In genomic region chr13:49345476-49345875, GRCm38 (mm10) we compare ENCODE assay signal across 8 mouse cellular contexts. TPM values are rescaled to one million over a fixed set of nuclear protein-coding genes. Genes with fewer than 3 reads are reported as not detected.
DNase-seq lines count a peak whose midpoint lies in the region; ATAC-seq and TF ChIP-seq lines count a peak whose summit lies in the region.

No protein-coding gene starts in this region.

- H3K4me2 ChIP-seq in kidney, embryonic 15.5 days: no peak overlapping the region
- peak overlapping the region; percentile 84 for H3K4me2 ChIP-seq in heart, embryonic 13.5 days
- H3K4me2 ChIP-seq in liver, embryonic 16.5 days (ENCODE audit: low read depth, low read length): no peak overlapping the region

- H3K27ac ChIP-seq in kidney, adult 2 months (ENCODE audit: insufficient read depth, low read depth, low read length): no peak overlapping the region
- no peak overlapping the region for H3K27ac ChIP-seq in kidney, embryonic 15.5 days
- H3K27ac ChIP-seq in heart, embryonic 13.5 days (replicated peaks): peak overlapping the region; percentile 89
- no peak overlapping the region for H3K27ac ChIP-seq in liver, embryonic 16.5 days (ENCODE audit: low read length)

- TF ChIP-seq CTCF in kidney, adult 2 months (conservative IDR thresholded peaks at IDR 0.05; ENCODE audit: insufficient read depth, insufficient read length, low read depth, low read length): no peak

- no peak overlapping the region for H3K9ac ChIP-seq in kidney, embryonic 15.5 days
- peak overlapping the region; percentile 56 for H3K9ac ChIP-seq in heart, embryonic 13.5 days
- peak overlapping the region; percentile 26; the same call in 1 of the 2 replicates for H3K9ac ChIP-seq in liver, embryonic 16.5 days (ENCODE audit: low read depth, low read length)

- TF ChIP-seq POLR2A in kidney, adult 2 months (IDR thresholded peaks at IDR 0.05; ENCODE audit: low read depth, low read length): no peak

- no peaks in the 10 kb centered on the region for H3K9me3 ChIP-seq in kidney, embryonic 15.5 days (replicated peaks)
- no peaks in the 10 kb centered on the region for H3K9me3 ChIP-seq in heart, embryonic 13.5 days
- no peaks in the 10 kb centered on the region for H3K9me3 ChIP-seq in liver, embryonic 16.5 days (replicated peaks; ENCODE audit: control insufficient read depth, low read length)

- WGBS in kidney, adult 2 months: 22% methylated on average over 2 of the region's 2 CpGs
- 69% methylated on average over 2 of the region's 2 CpGs for WGBS in kidney, embryonic 15.5 days
- 44% methylated on average over 2 of the region's 2 CpGs for WGBS in heart, embryonic 13.5 days
- WGBS in liver, embryonic 16.5 days (ENCODE audit: insufficient replicate concordance): 55% methylated on average over 2 of the region's 2 CpGs

- DNase-seq in kidney, adult 2 months: peak; percentile 77
- DNase-seq in adrenal gland, postnatal 25 days: peak; percentile 65
- DNase-seq in layer of hippocampus, postnatal 10 days (ENCODE audit: low spot score in 2 of 2): no peak
- no peak for DNase-seq in retina, embryonic 14.5 days (ENCODE audit: low spot score)

- no peak overlapping the region for H3K4me3 ChIP-seq in kidney, adult 2 months (ENCODE audit: insufficient read depth, low read depth, low read length)
- H3K4me3 ChIP-seq in kidney, embryonic 15.5 days (replicated peaks): no peak overlapping the region
- H3K4me3 ChIP-seq in heart, embryonic 13.5 days: no peak overlapping the region
- H3K4me3 ChIP-seq in liver, embryonic 16.5 days (ENCODE audit: low read depth, low read length): no peak overlapping the region

- no peaks in the 10 kb centered on the region for H3K36me3 ChIP-seq in kidney, adult 2 months (ENCODE audit: control insufficient read depth, insufficient read depth, low read length)
- H3K36me3 ChIP-seq in kidney, embryonic 15.5 days: no peaks in the 10 kb centered on the region
- no peaks in the 10 kb centered on the region for H3K36me3 ChIP-seq in heart, embryonic 13.5 days
- H3K36me3 ChIP-seq in liver, embryonic 16.5 days (ENCODE audit: control insufficient read depth, insufficient read depth): no peaks in the 10 kb centered on the region

- ATAC-seq in kidney, embryonic 15.5 days (replicated peaks; ENCODE audit: low FRiP score): no peak
- ATAC-seq in heart, embryonic 13.5 days (ENCODE audit: extremely low read depth, insufficient number of reproducible peaks, low FRiP score, low TSS enrichment): no peak
- ATAC-seq in liver, embryonic 16.5 days (ENCODE audit: low read depth): no peak
- ATAC-seq in granulocyte monocyte progenitor cell, adult 5-6 weeks (replicated peaks; ENCODE audit: poor library complexity, severe bottlenecking): no peak

- no peaks in the 10 kb centered on the region for H3K27me3 ChIP-seq in kidney, adult 2 months (replicated peaks; ENCODE audit: control insufficient read depth, insufficient read depth, low read length)
- H3K27me3 ChIP-seq in kidney, embryonic 15.5 days: no peaks in the 10 kb centered on the region
- no peaks in the 10 kb centered on the region for H3K27me3 ChIP-seq in heart, embryonic 13.5 days (replicated peaks)
- no peaks in the 10 kb centered on the region for H3K27me3 ChIP-seq in liver, embryonic 16.5 days (ENCODE audit: control insufficient read depth, insufficient read depth, low read depth, low read length)

- peaks cover 21% of the 10 kb centered on the region for H3K4me1 ChIP-seq in kidney, adult 2 months (ENCODE audit: control insufficient read depth, insufficient read depth, low read length)
- peaks cover 39% of the 10 kb centered on the region for H3K4me1 ChIP-seq in kidney, embryonic 15.5 days
- H3K4me1 ChIP-seq in heart, embryonic 13.5 days: peaks cover 87% of the 10 kb centered on the region
- H3K4me1 ChIP-seq in liver, embryonic 16.5 days (ENCODE audit: control insufficient read depth, low read depth, low read length): peaks cover 65% of the 10 kb centered on the region

RNA-seq across cellular contexts. Expression of gene Bicd2, which starts 4.1 kb away (rescaled TPM):
- 17.0 and 17.6 TPM in 2 replicates for polyA plus RNA-seq in kidney, adult 2 months (2012; rRNA removed)
- 25.0 and 26.5 TPM in 2 replicates for polyA plus RNA-seq in kidney, embryonic 15.5 days (2015; fragmentation: Nextera tagmentation; extraction: Ambion mirVana)
- 43.7 and 45.2 TPM in 2 replicates for total RNA-seq in adrenal gland, postnatal 25 days (2021)
- polyA plus RNA-seq in heart, embryonic 13.5 days (2015; fragmentation: Nextera tagmentation; extraction: Ambion mirVana): 38.7 and 40.6 TPM in 2 replicates
- 6.3 and 6.5 TPM in 2 replicates for polyA plus RNA-seq in liver, embryonic 16.5 days (2015; fragmentation: Nextera tagmentation; extraction: Ambion mirVana)
- total RNA-seq in granulocyte monocyte progenitor cell, adult 5-6 weeks (2014; fragmentation: Nextera tagmentation): 13.8 and 13.9 TPM in 2 replicates
- total RNA-seq in granulocyte monocyte progenitor cell, adult 5-6 weeks (2017): 20.6 and 22.8 TPM in 2 replicates
- total RNA-seq in layer of hippocampus, postnatal 10 days (2021): 10 to 100 TPM; 45.0 to 45.3 TPM

RNA-seq across cellular contexts. Expression of gene Fgd3, which starts 25.4 kb away (rescaled TPM):
- polyA plus RNA-seq in kidney, adult 2 months (2012; rRNA removed): 6.2 and 6.3 TPM in 2 replicates
- polyA plus RNA-seq in kidney, embryonic 15.5 days (2015; fragmentation: Nextera tagmentation; extraction: Ambion mirVana): 0.74 and 0.78 TPM in 2 replicates
- 1.5 and 2.8 TPM in 2 replicates for total RNA-seq in adrenal gland, postnatal 25 days (2021)
- 0.05 and 0.23 TPM in 2 replicates for polyA plus RNA-seq in heart, embryonic 13.5 days (2015; fragmentation: Nextera tagmentation; extraction: Ambion mirVana)
- polyA plus RNA-seq in liver, embryonic 16.5 days (2015; fragmentation: Nextera tagmentation; extraction: Ambion mirVana): 0.67 and 0.70 TPM in 2 replicates
- total RNA-seq in granulocyte monocyte progenitor cell, adult 5-6 weeks (2014; fragmentation: Nextera tagmentation): 6.6 and 7.0 TPM in 2 replicates
- 6.2 and 8.9 TPM in 2 replicates for total RNA-seq in granulocyte monocyte progenitor cell, adult 5-6 weeks (2017)
- total RNA-seq in layer of hippocampus, postnatal 10 days (2021): 1 to 10 TPM; 7.9 to 8.1 TPM

Comparison
In these comparisons a context has a peak if more than half of its experiments do, and no peak if none do; other contexts are left out.
1. DNase-seq: peak in kidney, adult 2 months (single experiment) and adrenal gland, postnatal 25 days (single experiment); none in layer of hippocampus, postnatal 10 days (0 of 2) and retina, embryonic 14.5 days (single experiment).